Mouse (Mus musculus): ENCODE results near the gene Rabgap1l.

GRCm38 (mm10) chr1:160561381-160561780 lies 231.6 kb downstream of the Rabgap1l start:
- TF ChIP-seq CTCF (IDR thresholded peaks at IDR 0.05; ENCODE audit: low read depth, low read length) (peak; percentile 27; the same call in 1 of the 2 replicates), TAL1 (conservative IDR thresholded peaks at IDR 0.05; ENCODE audit: low read depth, low read length) (no peak), GATA1 (IDR thresholded peaks at IDR 0.05; ENCODE audit: borderline replicate concordance, low read length) (no peak), GATA2 (IDR thresholded peaks at IDR 0.05; ENCODE audit: borderline replicate concordance, low read depth, low read length) (no peak), POLR2AphosphoS5 (IDR thresholded peaks at IDR 0.05; ENCODE audit: insufficient replicate concordance, low read depth, low read length) (no peak)

Measured in G1E (cell line).